Mouse (Mus musculus) myocyte (in vitro differentiated cells): ENCODE data around the gene Ypel4. TPM values are rescaled to one million over a fixed set of nuclear protein-coding genes. Genes with fewer than 3 reads are reported as not detected.
A peak's percentile ranks its signal among the peaks of the same experiment; 100 is the strongest.

ENCODE experiments used
- H3K27me3 ChIP-seq: one replicate; pipeline ENCODE4 v1.6.1; 2011; ENCODE audit not compliant: control insufficient read depth, insufficient read depth, insufficient read length
- H3K36me3 ChIP-seq: one replicate; pipeline ENCODE4 v1.6.1; 2011; ENCODE audit not compliant: control insufficient read depth, insufficient read depth
- H3K4me2 ChIP-seq: one replicate; pipeline ENCODE4 v1.6.1; 2011; ENCODE audit warnings: low read depth, control low read depth
- H3K4me3 ChIP-seq: one replicate; pipeline ENCODE4 v1.5.1; 2011; ENCODE audit warnings: mild to moderate bottlenecking, control low read depth, moderate library complexity
- H3K79me2 ChIP-seq: one replicate; pipeline ENCODE4 v1.6.1; 2011; ENCODE audit not compliant: control insufficient read depth, insufficient read depth
- H3ac ChIP-seq: one replicate; pipeline ENCODE4 v1.6.1; 2011; ENCODE audit not compliant: control insufficient read depth, insufficient read length
- CEBPB ChIP-seq: IDR thresholded peaks from 2 replicates; pipeline ENCODE4 v1.6.1; 2011; ENCODE audit warnings: mild to moderate bottlenecking, moderate library complexity; ENCODE audit not compliant: poor library complexity, insufficient read depth, severe bottlenecking
- E2F4 ChIP-seq: IDR thresholded peaks from one replicate; pipeline ENCODE4 v1.6.1; 2011; ENCODE audit warnings: mild to moderate bottlenecking, control low read depth, moderate library complexity; ENCODE audit not compliant: insufficient read depth
- MAX ChIP-seq: IDR thresholded peaks from one replicate; pipeline ENCODE4 v1.6.1; 2011; ENCODE audit warnings: low read depth, mild to moderate bottlenecking, control low read depth
- MYOD1 ChIP-seq, 3 experiments: IDR thresholded peaks; one replicate each; pipeline ENCODE4 v1.6.1; 2011; ENCODE audit warnings: control low read depth in 2 of 3, low read depth in 2 of 3, mild to moderate bottlenecking in 2 of 3, moderate library complexity in 1 of 3; ENCODE audit not compliant: insufficient read length in 2 of 3, control insufficient read depth in 1 of 3
- MYOG ChIP-seq, 3 experiments: IDR thresholded peaks; one replicate each; pipeline ENCODE4 v1.6.1; 2011; ENCODE audit warnings: control low read depth in 2 of 3, low read depth in 2 of 3, mild to moderate bottlenecking in 2 of 3; ENCODE audit not compliant: insufficient read length in 2 of 3, control insufficient read depth in 1 of 3, insufficient read depth in 1 of 3
- POLR2A ChIP-seq: IDR thresholded peaks from one replicate; pipeline ENCODE4 v1.6.1; 2011; ENCODE audit warnings: low read depth, mild to moderate bottlenecking, control low read depth, moderate library complexity; ENCODE audit not compliant: insufficient read length
- POLR2AphosphoS2 ChIP-seq: IDR thresholded peaks from one replicate; pipeline ENCODE4 v1.6.1; 2011; ENCODE audit warnings: low read depth, control low read depth; ENCODE audit not compliant: insufficient read length
- REST ChIP-seq: IDR thresholded peaks from one replicate; pipeline ENCODE4 v1.6.1; 2011; ENCODE audit warnings: mild to moderate bottlenecking, control low read depth, moderate library complexity; ENCODE audit not compliant: insufficient read depth, insufficient read length
- SRF ChIP-seq: IDR thresholded peaks from one replicate; pipeline ENCODE4 v1.6.1; 2011; ENCODE audit warnings: low read depth; ENCODE audit not compliant: control insufficient read depth, insufficient read length
- TCF12 ChIP-seq: IDR thresholded peaks from one replicate; pipeline ENCODE4 v1.6.1; 2011; ENCODE audit warnings: mild to moderate bottlenecking, control low read depth; ENCODE audit not compliant: poor library complexity, insufficient read depth, severe bottlenecking
- TCF3 ChIP-seq: IDR thresholded peaks from one replicate; pipeline ENCODE4 v1.6.1; 2011; ENCODE audit warnings: low read depth, control low read depth; ENCODE audit not compliant: insufficient read length
- USF1 ChIP-seq: IDR thresholded peaks from one replicate; pipeline ENCODE4 v1.6.1; 2011; ENCODE audit warnings: low read depth, mild to moderate bottlenecking, control low read depth, moderate library complexity
- polyA plus RNA-seq: library from polyadenylated mRNA; unstranded; fragments of >200 nt; fragmentation: generic; extraction: Trizol; gene quantifications from one replicate; pipeline ENCODE4 v1.2.1, GENCODE M21; 2012; ENCODE audit warnings: missing spikeins

Gene Ypel4
- polyA plus RNA-seq, 1 experiment: 1.0 TPM

DNA sequence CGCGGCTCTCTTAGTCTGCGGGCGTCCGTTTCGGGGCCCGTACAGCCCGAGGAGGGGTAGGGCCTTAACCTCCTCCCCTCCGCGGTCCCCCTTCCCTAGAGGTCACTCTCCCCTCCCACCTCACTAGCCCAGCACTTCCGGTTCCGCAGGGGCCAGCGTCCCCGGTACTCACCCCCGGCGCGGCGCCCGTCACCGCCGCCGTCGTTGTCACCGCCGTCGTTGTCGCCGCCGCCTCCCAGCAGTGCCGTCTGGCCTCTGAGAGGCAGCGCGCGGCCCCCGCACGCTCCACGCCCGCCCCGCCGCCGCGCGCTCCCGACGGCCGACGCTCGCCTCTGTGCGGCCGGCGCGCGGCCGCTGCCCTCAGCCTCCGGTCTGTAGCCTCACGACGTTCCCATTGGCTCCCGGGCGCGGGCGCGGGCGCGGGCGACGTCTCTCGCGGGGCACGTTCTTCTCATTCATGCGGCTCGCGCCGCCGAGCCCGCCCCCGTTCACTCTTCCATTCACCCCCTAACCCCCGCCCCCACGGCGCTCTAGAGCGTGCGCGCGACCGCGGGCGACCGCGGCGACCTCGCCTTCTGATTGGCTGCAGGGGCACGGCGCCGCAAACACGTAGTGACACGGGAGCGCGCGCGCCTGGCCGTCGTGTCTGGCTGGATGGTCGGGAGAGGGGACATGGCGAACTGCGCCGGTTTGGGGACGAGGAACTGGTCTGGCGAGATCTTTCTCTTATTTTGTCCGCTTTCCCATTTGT lies 18.9 kb upstream of the Ypel4 start, which contains the start of gene Zdhhc5:
Gene Zdhhc5 (minus strand): TSS at position 370 of the 751 bp plus-strand sequence.
- Histone ChIP-seq H3K4me2 (peak within 1 kb of the TSS; percentile 98), H3K79me2 (peaks cover 46% of the 10 kb centered on the region), H3K4me3 (peak within 1 kb of the TSS; percentile 79), H3K36me3 (peaks cover 13% of the 10 kb centered on the region), H3ac (peak within 1 kb of the TSS; percentile 91), H3K27me3 (no peaks in the 10 kb centered on the region)
- TF ChIP-seq POLR2AphosphoS2 (peak; percentile 87), TCF12 (no peak), MYOD1 (IDR thresholded peaks at IDR 0.05; ENCODE audit: control insufficient read depth in 1 of 3, insufficient read length in 2 of 3, low read depth in 2 of 3) (no peak), TCF3 (no peak), CEBPB (no peak), SRF (peak; percentile 37), MAX (no peak), E2F4 (no peak), MYOG (IDR thresholded peaks at IDR 0.05; ENCODE audit: control insufficient read depth in 1 of 3, insufficient read depth in 1 of 3, insufficient read length in 2 of 3, low read depth in 2 of 3) (no peak), USF1 (no peak), REST (no peak), POLR2A (peak; percentile 94)

DNA sequence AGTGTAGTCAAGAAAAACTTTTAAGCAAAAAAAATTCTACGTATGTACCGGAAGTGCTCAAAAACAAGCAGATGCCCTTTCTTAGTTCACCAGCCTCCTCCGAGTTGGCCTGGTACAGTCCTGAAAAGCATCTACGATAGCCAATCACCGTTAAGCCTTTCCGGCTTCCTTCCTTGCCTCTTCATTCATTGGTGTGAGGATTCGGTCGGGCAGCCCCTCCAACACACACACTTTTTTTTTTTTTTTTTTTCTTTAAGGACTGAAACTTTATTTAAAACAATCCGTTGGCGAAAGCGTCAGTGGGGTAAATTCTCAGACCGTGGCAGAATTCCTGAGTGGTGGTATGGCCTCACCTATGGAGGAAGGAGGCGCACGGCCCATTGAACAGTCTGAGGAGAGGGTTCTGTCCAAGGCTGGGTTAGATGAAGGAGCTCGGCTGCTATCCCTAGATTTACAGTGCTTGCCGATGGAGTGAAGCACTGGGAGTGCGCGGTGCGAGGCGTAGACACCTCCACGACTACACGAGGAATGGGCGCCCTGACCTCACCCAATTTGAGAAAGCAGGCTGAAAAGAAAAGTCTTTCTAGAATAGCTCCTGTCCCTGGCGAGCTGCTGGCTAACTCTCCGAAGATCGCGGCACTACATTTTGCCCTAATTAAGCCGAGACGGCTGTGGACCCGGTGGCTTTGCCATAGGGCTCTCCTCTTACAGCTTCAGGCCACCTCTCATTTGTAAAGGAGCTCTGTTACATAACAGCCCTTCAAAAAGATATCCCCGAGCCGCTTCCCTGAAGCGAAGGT lies 18.1 kb upstream of the Ypel4 start:
- Histone ChIP-seq H3K4me2 (peak overlapping the region; percentile 98), H3K27me3 (no peaks in the 10 kb centered on the region), H3K4me3 (peak overlapping the region; percentile 79), H3ac (peak overlapping the region; percentile 91), H3K36me3 (peaks cover 5% of the 10 kb centered on the region), H3K79me2 (peaks cover 38% of the 10 kb centered on the region)
- TF ChIP-seq POLR2A (peak; percentile 40), E2F4 (no peak)

DNA sequence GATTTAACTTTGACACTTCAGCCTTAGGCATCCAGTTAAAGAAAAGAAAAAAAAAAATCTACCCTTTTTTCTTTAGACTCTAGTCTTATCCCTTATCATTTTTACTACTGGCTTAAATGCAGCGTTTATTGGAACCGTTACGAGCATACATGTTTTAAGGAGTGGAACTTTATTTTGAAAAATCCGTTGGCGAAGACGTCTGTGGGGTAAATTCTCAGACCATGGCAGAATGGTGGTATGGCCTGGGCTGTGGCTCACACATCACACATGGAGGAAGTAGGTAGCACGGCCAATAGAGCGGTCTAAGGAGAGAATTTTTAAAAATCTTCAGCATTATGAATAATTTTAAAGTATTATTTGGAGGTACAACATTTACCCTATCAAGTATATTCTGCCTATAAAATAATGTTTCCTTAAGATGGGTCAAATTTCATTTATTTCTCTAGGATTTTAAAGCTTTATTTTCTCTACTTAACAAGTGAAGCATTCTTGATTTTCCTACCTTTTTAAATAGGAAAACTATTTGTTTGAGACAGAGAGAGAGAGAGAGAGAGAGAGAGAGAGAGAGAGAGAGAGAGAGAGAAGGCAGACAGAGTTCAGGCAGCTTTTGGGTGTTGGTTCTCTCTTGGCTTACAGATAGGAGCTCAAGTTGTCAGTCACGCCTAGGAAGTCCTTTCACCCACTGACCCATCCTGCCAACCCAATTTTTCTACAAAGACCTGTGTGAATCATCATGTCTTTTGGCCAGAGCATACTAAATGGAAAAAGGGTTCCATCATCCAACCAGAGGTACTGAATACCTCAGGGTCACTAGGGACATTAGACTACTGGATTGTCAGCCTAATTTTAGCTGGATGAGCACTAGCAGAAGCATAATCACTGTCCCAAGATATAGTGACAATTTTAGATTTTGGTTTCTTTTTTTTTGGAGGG lies 17.2 kb upstream of the Ypel4 start:
- H3K4me2 ChIP-seq: peak overlapping the region; percentile 98
- no peak overlapping the region for H3ac ChIP-seq
- TF ChIP-seq POLR2AphosphoS2 (no peak), REST (no peak), POLR2A (no peak), E2F4 (no peak), TCF3 (no peak), TCF12 (no peak)

DNA sequence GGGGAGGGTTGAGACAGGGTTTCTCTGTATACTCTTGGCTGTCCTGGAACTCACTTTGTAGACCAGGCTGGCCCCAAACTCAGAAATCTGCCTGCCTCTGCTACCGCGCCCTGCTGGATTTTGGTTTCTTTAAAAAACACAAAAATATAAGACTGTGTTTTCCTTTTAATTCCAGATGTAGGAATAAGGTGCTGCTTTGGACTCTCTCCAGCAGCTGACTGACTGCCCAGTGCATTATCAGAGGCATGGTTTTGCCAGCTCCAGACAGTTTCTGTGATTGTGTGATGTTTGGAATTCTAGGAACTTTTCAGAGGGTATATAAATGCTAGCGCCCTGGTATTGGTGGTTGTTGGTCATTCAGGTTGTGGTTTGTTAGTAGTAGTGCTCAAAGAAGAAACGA lies 16.5 kb upstream of the Ypel4 start:
- H3K36me3 ChIP-seq: peaks cover 5% of the 10 kb centered on the region
- peaks cover 22% of the 10 kb centered on the region for H3K79me2 ChIP-seq
- peak overlapping the region; percentile 98 for H3K4me2 ChIP-seq
- no peaks in the 10 kb centered on the region for H3K27me3 ChIP-seq
- no peak for TF ChIP-seq MYOD1 (IDR thresholded peaks at IDR 0.05; ENCODE audit: control insufficient read depth in 1 of 3, insufficient read length in 2 of 3, low read depth in 2 of 3)
- TF ChIP-seq POLR2A: no peak
- TF ChIP-seq MAX: no peak
- no peak for TF ChIP-seq SRF
- no peak for TF ChIP-seq TCF12
- TF ChIP-seq E2F4: no peak
- no peak for TF ChIP-seq POLR2AphosphoS2
- no peak overlapping the region for H3ac ChIP-seq
- no peak overlapping the region for H3K4me3 ChIP-seq

More for the DNA sequence above, 17.2 kb upstream of the Ypel4 start:
- Histone ChIP-seq H3K27me3 (no peaks in the 10 kb centered on the region), H3K79me2 (peaks cover 29% of the 10 kb centered on the region), H3K36me3 (peaks cover 5% of the 10 kb centered on the region), H3K4me3 (peak overlapping the region; percentile 79)
